Mouse (Mus musculus): ENCODE measurements around the gene Mcrip2.

DNA sequence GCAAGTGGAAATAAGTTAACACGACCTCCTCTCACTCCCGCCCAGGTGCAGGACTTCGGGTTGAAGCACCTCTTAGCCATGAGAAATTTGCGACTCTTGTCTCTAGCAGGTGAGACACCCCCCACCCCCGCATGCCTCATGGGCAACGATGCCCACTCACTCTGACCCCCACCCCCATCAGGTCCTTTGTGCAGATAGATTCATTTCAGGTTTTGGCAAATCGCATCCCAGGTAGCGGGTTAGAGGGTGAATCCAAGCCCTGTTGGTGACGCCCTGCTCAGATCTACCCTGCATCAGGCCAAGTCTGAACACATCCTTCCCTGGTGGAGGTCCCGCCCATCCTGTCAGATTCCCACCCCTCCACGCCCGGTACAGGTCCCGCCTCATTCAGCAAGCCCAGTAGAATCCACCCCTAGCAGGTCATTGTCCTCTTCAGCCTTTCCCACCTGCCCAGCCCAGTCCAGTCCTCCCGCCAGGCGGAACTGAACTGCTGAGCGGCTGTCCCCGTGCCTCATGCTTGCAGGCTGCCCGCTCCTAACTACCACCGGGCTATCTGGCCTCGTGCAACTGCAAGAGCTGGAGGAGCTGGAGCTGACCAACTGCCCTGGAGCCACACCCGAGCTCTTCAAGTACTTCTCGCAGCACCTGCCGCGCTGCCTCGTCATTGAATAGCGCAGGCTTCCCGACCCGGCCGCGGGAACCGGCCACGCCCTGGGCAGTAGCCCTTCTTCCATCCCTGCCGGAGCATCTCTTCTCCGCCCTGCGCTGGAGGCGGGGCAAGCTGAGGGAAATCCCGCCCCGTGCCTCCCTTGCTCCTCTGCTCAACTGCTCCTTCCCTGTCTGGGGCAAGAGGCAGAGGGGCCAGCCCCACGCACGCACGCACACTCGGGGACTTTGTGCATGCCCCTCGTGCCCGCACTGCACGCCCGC is 49.4 kb downstream of the Mcrip2 start:
- no peak for TF ChIP-seq CTCF (IDR thresholded peaks at IDR 0.05; ENCODE audit: low read depth)
- TF ChIP-seq EP300 (IDR thresholded peaks at IDR 0.05; ENCODE audit: low read depth), result no peak

Data from liver, embryonic 14.5 days (tissue).